ENCODE assay signal across 15 mouse cellular contexts in the genomic region with DNA sequence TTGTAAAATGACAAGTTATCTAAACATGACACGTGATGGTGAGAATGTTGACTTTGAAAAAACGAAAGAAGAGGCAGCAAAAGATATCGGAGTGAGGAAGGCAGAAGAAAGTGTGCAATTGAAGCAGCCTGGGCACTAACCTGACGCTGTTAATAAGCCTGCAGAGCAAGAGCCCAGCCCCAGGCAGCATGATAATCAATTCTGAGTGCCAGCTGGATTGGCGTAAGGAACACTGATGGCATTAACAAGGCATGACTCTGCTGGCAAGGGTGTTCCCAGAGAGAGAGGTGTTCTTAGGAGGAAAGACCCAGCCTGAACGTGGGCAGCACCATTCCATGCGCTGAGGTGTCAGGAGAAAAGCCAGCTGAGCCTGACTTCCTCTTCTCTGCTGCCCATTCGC.
DNase-seq lines count a peak whose midpoint lies in the region; ATAC-seq and TF ChIP-seq lines count a peak whose summit lies in the region.
"Had no signal": no experiment of that assay in that cellular context is flagged by ENCODE, and none has a peak within 500 bp of the region (broad histone marks: within the 10 kb centered on the region; RNA-seq: fewer than 3 reads in every experiment).

No protein-coding gene starts in this region.

- no peak overlapping the region for H3K4me2 ChIP-seq in midbrain, embryonic 14.5 days (ENCODE audit: low read length)
- H3K4me2 ChIP-seq: forebrain, embryonic 13.5 days; hindbrain, embryonic 14.5 days had no signal

- H3K27ac ChIP-seq in layer of hippocampus, adult 2 months, result peak overlapping the region; percentile 57
- H3K27ac ChIP-seq in midbrain, embryonic 14.5 days (replicated peaks; ENCODE audit: low read depth, low read length), result 0 out of 2 replicates have a peak overlapping the region, but pooled peaks have one; percentile 10
- no peak overlapping the region for H3K27ac ChIP-seq in midbrain, embryonic 10.5 days (replicated peaks)
- H3K27ac ChIP-seq: embryonic facial prominence, embryonic 10.5 days; forebrain, embryonic 13.5 days; hindbrain, embryonic 14.5 days had no signal

- no peak for TF ChIP-seq CTCF in layer of hippocampus, adult 2 months (conservative IDR thresholded peaks at IDR 0.05)
- TF ChIP-seq CTCF in brain, embryonic 14.5 days (IDR thresholded peaks at IDR 0.05; ENCODE audit: borderline replicate concordance, extremely low read depth, insufficient read depth, insufficient read length), result no peak

- no peak overlapping the region for H3K9ac ChIP-seq in midbrain, embryonic 14.5 days (replicated peaks; ENCODE audit: low read length)
- H3K9ac ChIP-seq: forebrain, embryonic 13.5 days; forebrain, postnatal 0 days; hindbrain, embryonic 14.5 days had no signal

- no peak for TF ChIP-seq POLR2A in brain, embryonic 14.5 days (IDR thresholded peaks at IDR 0.05; ENCODE audit: borderline replicate concordance, extremely low read depth, insufficient read depth, insufficient read length, poor library complexity, severe bottlenecking)

- peaks cover 5% of the 10 kb centered on the region; the same call in 1 of the 2 replicates for H3K4me1 ChIP-seq in midbrain, embryonic 14.5 days (ENCODE audit: control insufficient read depth, insufficient read depth, low read length)
- H3K4me1 ChIP-seq in midbrain, embryonic 10.5 days, result no peaks in the 10 kb centered on the region

- no peaks in the 10 kb centered on the region for H3K36me3 ChIP-seq in midbrain, embryonic 14.5 days (ENCODE audit: control insufficient read depth, insufficient read depth, low read length)
- H3K36me3 ChIP-seq in midbrain, embryonic 10.5 days, result no peaks in the 10 kb centered on the region
- H3K36me3 ChIP-seq: embryonic facial prominence, embryonic 10.5 days had no signal

- no peak overlapping the region for H3K4me3 ChIP-seq in layer of hippocampus, adult 2 months
- H3K4me3 ChIP-seq in midbrain, embryonic 14.5 days (replicated peaks; ENCODE audit: low read depth, low read length), result no peak overlapping the region
- no peak overlapping the region for H3K4me3 ChIP-seq in midbrain, embryonic 10.5 days
- H3K4me3 ChIP-seq: embryonic facial prominence, embryonic 10.5 days; forebrain, embryonic 13.5 days had no signal

- no peak for ATAC-seq in midbrain, embryonic 14.5 days (ENCODE audit: low FRiP score, low TSS enrichment)
- ATAC-seq: forebrain, embryonic 13.5 days; forebrain, postnatal 0 days had no signal

- WGBS in midbrain, embryonic 14.5 days, result 64% methylated on average over 8 of the region's 8 CpGs
- WGBS in midbrain, embryonic 10.5 days, result 90% methylated on average over 8 of the region's 8 CpGs

- no peaks in the 10 kb centered on the region for H3K9me3 ChIP-seq in midbrain, embryonic 14.5 days (ENCODE audit: control insufficient read depth, low read length)
- H3K9me3 ChIP-seq in midbrain, embryonic 10.5 days (replicated peaks), result no peaks in the 10 kb centered on the region
- H3K9me3 ChIP-seq: embryonic facial prominence, embryonic 10.5 days; forebrain, embryonic 13.5 days had no signal

- H3K27me3 ChIP-seq in midbrain, embryonic 14.5 days (ENCODE audit: control insufficient read depth, insufficient read depth, low read length), result no peaks in the 10 kb centered on the region
- H3K27me3 ChIP-seq in midbrain, embryonic 10.5 days (ENCODE audit: low read depth, poor library complexity, severe bottlenecking), result no peaks in the 10 kb centered on the region
- H3K27me3 ChIP-seq: forebrain, embryonic 13.5 days had no signal

- DNase-seq in cerebellum, postnatal 14 days, result peak; percentile 16 to 18
- DNase-seq in cerebellum, adult 8-10 months, result no peak
- DNase-seq in layer of hippocampus, adult 2 months (ENCODE audit: low spot score in 2 of 2), result no peak
- no peak for DNase-seq in layer of hippocampus, adult 9-10 months (ENCODE audit: low spot score)
- peak; percentile 54 for DNase-seq in midbrain, embryonic 14.5 days
- DNase-seq in midbrain, embryonic 10.5 days (ENCODE audit: low spot score), result no peak
- DNase-seq in brain, embryonic 14.5 days (ENCODE audit: low read depth), result peak; percentile 55
- DNase-seq: adrenal gland, postnatal 14 days; cerebellum, adult 2 months; forebrain, postnatal 0 days; gastrocnemius, postnatal 14 days; heart, postnatal 10 days had no signal

Comparison
In these comparisons a context has a peak if more than half of its experiments do, and no peak if none do; other contexts are left out.
1. DNase-seq: peak in cerebellum, postnatal 14 days (2 of 2), midbrain, embryonic 14.5 days (single experiment) and brain, embryonic 14.5 days (single experiment); none in cerebellum, adult 8-10 months (single experiment), layer of hippocampus, adult 2 months (0 of 2), layer of hippocampus, adult 9-10 months (single experiment) and midbrain, embryonic 10.5 days (single experiment).